Mouse (Mus musculus) spleen, adult 2 months (tissue): ENCODE results near the gene Cxcr6.

Experiments used
- CTCF ChIP-seq: fragments of 200-500 bp; IDR thresholded peaks from 2 replicates; pipeline ENCODE4 v1.5.1; 2011; ENCODE audit warnings: mild to moderate bottlenecking, inconsistent platforms; ENCODE audit not compliant: insufficient read depth, insufficient read length, insufficient replicate concordance; ENCODE audit errors: extremely low read depth
- POLR2A ChIP-seq: fragments of 200-500 bp; IDR thresholded peaks from 2 replicates; pipeline ENCODE4 v1.6.1; 2011; ENCODE audit warnings: low read depth, low read length, inconsistent platforms

DNA sequence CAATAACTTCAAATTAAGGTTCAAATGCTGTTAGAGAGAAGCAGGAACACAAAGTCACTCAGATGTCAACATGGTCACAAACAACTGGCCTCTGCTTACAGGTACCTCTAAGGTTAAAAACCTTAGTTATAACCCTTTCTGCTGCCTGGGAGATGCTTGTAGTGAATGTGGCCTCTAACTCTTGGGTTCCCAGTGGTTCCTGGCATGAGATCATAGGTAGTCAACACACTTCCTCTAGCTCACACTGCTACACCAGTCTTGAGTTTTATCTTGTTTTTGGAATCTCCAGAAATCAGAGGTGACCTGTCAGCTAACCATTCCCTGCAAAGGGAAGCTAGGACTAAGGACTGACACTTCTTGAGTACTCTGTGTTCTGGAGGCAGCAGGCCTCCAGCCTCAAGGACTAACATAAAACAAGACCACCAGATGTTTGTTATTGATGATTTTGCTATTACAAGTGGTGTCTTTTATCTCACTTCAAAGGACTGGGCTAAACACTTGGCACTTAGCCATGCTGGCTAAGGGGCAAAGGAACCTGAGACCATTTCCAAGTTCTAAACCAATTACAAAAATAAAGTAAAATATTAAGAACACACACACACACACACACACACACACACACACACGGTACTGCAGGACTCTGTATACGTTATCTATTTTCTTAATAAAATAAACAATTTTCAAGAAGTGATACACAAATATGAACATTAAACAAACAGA is 43.9 kb downstream of the Cxcr6 start:
- TF ChIP-seq POLR2A: no peak
- no peak for TF ChIP-seq CTCF
